Mouse (Mus musculus): Measurements from ENCODE around the gene Nrxn3.
A peak's percentile ranks its signal among the peaks of the same experiment; 100 is the strongest.

Gene Nrxn3

DNA sequence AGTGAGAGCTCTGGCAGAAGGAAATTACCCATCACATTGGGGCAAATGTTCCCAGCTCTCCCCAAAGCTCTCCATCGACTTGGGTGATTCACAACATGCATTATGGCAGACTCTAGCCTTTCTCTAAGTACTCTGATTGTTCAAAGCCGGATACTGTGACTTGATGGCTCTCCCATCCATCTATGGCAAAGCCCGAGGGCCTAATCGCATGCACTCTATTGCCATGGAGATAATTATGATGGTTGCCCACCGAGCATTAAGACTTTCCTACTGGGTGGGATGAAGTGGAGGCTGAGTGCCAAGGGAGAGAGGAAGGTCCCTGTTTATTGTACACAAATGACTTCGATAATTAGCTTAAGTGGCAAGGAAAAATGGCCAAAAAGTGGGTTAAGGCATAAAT lies 793.4 kb downstream of the Nrxn3 start:
- DNase-seq (ENCODE audit: low spot score in 2 of 2), result no peak

DNA sequence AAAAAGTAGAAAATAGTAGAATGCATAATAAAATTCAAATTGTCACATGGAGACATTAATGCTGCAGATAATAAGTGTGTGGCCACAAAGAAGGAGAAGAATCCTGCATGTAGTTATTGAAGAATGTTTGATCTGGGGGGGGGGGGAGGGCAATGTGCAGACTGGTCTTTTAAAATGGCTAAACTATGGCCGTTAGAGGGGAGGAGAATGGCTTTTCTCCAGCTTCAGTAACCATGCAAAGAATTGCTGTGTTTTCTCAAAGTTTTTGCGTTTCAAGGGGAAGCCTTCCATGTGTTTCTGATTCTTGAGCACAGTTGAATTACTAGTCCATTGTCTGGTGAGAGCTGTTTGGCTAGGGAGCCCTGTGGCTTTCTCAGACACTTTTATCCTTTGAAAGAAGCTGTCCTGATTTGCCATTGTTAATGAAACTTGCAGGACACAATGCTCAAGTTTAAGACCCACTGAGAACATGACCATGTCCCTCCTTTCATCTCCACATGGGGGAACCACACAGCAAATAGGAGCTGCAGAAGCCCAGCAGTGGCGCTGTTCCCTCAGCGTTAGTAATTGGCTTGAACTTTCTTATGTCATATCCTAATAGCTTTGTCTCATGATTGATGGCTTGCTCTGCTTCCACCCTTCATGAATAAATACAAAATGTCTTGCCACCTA lies 808.1 kb downstream of the Nrxn3 start:
- no peak for DNase-seq (ENCODE audit: low spot score in 2 of 2)

DNA sequence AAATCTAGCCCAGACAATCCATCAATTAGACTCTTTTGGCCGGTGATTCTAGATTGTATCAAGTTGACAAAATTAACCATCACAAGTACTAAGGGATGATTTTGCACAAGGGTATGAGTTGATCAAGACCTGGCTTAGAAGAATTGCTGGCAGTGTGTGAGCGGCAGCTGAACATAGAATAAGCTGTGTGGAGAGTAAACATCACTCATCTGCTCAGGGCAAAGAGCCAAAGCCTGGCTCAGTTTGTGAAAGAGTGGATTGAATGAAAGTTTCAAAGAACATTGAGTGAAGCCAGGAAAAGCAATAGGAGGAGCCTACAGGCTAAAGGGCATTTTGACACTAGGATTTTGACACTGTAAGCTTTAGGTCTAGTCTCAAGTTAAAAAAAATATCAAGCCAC lies 828.6 kb downstream of the Nrxn3 start:
- DNase-seq (ENCODE audit: low spot score in 2 of 2), result peak in 1 of 2 experiments; percentile 46

DNA sequence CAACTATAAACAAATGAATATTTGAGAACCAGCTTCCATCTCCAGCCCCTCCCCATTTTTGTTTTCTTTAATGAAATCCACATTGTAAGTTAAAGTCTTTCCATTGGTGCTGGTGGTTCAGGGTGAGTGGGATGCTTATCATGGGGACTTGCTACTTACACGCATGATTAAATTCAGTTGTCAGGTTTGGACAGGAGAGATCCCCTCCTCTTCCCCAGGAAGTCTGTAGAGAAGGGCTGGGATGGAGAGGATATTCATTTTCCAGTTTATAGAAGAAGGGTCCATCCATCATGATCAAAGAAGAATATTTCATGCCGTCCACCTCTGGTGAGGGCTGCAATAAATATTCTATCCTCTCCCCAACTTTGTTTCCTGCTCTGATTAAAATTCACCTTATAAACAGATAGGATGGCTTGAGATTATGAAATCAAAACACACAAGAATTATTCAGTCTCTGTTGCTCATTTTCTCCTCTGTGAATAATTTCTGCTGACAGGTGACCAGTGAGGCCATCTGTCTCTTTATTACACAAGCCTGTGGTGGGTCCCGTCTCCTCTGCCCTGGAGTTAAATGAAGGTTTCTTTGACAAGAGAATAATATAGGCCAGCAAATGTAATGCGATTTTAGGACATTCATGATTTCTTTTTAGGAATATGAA lies 830.7 kb downstream of the Nrxn3 start:
- no peak for DNase-seq (ENCODE audit: low spot score in 2 of 2)

DNA sequence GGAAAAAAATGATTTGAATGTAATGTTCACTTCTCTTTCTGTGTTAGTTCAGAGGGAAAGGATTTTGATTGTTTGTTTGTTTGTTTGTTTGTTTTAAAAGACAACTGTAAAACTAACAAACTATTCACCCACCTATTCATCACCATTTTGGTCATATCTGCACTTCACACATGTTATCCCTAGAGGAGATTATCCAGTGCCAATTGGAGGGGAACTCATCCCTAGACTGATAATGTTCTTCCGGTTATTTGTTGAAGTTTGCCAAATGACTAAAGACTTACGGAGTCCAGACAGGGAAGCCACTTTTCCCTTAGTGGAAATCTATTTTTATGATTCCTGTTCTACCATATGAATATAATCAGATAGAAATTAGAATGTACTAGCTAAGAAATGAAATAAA lies 831.5 kb downstream of the Nrxn3 start:
- DNase-seq (ENCODE audit: low spot score in 2 of 2), result no peak

DNA sequence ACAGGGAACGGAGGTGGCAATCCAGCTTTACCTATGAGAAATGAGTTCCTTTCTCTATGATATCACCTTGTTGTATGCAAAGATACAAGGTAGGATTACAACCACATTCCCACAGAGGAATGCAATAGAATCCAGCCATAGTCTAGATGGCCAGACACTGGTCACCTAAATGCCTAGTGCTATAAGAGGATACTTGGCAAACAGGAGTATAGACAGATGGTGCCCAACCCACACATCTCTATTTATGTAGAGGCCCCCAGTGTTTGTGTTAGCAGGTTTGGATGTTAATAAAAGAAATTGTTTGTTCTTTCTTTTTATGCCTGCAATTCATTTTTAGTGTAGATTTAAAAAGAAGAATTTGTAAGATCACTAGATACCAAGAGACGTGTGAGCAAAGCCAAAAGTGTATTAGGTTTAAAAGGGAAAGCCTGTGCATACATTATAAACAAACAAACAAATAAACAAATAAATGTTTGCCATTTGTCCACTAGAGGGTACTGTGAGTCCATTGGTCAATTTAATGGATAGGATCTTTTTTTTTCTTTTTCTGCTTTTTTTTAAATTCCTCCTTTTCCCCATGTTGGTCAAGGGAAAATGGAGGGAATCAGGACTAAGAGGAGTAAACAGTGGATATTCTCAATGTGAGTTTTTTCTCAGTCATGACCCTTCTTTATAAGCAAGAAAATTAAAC lies 832.2 kb downstream of the Nrxn3 start:
- no peak for DNase-seq (ENCODE audit: low spot score in 2 of 2)

DNA sequence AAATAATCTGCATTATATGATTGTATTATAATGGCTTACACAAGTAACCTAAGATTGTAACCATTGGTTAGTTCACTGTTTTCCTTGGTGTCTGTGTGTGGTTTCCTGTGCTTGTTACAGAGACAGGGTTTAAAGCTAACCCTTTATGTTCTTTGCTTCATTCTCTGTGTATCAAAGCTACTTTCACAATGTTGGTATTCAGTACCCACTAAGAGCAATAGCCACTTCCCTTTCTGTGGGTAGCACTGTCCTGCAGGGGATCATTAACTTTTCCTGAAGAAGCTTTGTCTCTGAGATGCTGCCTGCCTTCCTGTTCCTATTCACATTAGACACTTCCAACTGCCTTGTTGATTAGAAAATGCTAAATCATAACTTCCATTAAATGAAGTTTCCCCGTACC lies 836.2 kb downstream of the Nrxn3 start:
- DNase-seq (ENCODE audit: low spot score in 2 of 2), result no peak

DNA sequence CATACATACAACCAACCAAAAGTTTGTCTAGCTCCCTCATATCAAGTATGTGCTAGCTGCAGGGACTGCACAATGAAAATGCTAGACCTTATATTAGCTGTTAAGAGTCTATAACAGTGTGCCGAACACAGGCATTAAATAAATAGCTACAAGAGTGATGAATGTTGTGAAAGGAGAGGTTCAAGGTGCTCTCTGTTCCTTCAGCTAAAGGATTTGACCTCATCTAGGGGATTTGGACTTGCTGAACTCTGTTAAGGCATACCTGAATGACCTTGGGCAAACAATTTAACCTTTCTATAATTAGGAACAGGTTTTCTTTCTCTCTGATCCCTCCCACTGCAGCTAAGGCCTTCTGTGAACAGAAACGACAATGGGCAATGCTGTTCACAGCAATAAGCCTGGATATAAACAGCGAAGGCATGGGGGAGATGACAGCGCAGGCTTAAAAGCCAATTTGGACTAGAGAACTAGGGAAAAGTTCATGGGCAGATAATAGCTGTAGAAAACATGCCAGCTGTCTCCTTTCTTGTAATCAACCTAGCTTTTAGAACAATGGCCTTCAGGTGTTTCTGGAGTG lies 839.4 kb downstream of the Nrxn3 start:
- no peak for DNase-seq (ENCODE audit: low spot score in 2 of 2)

DNA sequence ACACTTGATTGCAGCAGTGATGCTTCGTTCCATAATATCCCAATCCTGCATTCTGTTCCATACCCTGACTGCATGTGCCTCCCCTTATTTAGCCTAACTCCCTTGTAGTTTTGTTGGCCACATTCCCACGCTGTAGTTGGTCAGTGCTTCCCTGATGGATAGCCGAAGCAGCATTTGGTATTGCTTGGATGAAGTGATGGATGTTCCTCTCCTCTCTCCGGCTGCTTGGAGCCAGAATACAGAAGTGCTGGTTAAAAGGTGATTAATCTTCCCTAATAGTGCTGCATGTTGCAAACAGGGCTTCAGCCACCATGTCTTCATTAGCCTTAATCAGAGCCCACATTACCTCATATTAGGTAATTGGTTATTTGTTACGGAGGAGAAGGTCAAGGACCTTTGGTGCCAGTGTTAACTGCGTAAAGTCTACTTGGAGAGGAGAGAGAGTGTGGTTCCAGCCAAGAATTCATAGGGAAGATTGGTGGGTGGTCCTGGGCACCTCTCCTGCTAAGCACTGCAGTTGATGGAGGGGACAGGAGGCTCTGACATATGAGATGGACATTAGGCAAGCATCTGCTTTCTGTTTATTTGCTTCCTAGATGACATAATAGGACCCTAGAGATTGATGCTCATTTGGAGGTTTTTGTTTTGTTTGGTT lies 846.2 kb downstream of the Nrxn3 start:
- DNase-seq (ENCODE audit: low spot score in 2 of 2), result no peak

DNA sequence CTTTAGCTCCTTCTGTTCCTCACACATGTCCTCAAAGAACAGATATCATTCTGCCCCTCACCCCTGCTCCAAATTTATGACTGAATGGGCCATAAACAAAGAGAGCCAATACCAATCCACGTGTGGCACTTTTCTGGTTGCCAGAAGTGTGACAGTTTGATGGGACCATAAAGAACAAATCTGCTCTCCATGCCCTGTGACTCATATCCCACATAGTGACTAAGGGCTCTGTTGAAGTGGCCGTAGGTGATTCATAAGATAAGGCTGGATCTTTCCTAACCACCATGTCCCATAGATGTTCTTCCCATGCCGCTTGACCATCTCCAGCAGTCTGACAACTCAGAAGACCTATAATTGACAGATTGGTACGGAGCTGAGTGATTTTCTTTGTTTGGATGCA lies 869.8 kb downstream of the Nrxn3 start:
- no peak for DNase-seq (ENCODE audit: low spot score in 2 of 2)

DNA sequence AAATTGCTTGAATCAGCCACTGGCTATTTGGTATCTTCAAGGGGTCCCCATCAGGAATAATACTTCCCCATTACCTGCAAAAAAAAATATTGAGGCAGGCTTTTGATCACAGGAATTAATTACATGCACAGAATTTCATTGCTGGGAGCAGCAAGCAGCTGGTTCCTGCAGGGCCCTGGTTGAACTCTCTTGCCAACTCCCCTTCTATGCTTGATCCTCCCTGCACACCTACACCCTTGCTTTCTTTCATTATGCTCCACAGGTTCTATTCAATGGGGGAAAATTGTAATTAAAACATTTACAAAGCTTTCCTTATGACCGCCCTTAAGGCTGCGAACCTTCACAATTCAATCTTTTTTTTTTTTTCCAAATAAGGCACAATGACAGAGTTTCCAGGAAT lies 891.0 kb downstream of the Nrxn3 start:
- no peak for DNase-seq (ENCODE audit: low spot score in 2 of 2)

DNA sequence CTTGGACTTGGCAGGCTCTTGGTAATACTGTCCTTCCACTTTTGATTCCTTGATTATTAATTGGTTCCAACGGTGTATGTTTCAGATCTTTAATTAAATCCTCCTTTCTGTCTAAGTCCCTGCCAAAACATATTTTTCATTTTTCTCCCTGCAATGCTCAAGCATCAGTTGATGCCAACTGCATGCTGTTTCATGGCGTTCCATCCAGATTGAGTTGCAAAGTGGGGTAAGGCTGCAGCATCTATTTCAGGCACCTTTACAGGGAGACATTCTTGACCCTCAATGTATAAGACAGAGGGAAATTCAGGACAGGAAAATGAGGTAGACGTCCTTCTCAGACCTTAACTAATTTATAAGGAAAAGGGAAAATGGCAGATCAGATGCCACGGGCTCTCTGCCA lies 903.1 kb downstream of the Nrxn3 start:
- DNase-seq (ENCODE audit: low spot score in 2 of 2), result peak in 1 of 2 experiments; percentile 4

DNA sequence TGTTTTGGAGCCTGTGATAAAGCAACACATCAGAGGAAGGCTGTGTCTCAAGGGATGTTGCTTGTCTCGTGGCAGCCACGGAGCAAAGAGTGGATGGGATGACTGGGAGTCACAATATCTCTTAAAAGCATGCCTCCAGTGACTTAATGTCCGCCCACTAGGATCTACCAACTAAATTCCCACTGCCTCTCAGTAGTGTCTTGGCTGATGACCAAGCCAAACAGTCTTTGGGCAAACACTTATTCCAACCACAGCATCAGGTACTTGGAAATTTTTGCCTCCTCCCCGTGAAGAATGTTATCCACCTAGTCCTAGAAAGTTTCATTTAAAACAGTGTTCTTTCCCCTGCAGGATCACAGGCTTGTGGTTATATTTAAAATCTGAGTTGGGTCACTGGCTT lies 917.4 kb downstream of the Nrxn3 start:
- DNase-seq (ENCODE audit: low spot score in 2 of 2), result no peak

DNA sequence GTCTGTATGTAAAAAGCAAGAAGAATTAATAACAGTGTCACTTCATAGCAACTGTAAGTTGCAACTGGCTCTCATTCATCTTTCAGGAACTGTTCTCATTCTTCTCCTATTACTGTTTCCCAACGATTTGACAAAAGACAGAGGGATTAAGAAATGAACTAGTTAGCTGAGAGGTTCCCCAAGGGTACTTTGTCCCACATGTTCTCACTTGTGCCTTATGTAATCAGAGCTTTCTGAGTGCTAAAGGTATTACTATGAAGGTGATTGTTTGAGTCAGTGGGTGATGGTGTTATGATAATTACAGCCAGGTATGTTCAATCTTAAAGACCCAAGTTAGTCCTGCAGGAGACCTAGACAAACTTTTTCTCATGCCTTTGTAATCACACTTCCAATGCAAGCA lies 918.8 kb downstream of the Nrxn3 start:
- no peak for DNase-seq (ENCODE audit: low spot score in 2 of 2)

DNA sequence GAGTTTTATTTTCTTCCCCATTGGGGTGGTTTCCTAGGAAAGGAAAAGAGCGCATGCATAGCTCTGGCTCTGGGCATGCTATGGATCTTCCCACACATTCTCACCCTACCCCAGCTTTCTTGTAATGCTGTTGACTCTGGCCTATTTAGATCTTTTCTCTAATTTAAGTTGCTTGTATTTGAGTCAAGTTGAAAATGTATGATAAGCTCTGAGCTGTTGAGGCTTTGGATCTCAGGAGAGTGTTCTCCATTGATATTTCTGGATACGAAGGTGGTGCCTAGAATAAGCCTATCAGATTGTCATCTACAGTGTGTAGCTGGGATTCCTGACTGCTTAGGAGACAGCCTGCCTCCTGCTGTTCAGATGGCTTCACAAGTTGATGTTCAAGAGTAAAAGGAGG lies 930.5 kb downstream of the Nrxn3 start:
- DNase-seq (ENCODE audit: low spot score in 2 of 2), result no peak

DNA sequence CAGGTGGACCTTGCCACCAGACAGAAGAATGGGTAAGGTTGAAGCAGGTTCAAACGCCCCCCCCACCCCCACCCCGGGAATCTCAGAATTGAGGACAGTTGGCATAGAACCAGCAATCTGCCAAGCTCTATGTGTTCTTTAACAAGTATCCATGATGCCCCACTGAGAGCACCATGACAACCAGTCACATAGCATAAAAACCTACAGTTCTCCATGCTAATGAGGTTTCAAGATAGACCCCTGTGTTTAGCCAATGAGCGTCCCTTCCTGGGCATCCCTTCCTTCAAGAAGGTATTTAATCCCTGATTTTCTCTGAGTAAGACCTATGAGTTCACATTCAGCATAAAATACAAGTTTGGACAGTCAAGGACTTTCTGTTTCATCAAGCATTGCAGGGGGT lies 938.5 kb downstream of the Nrxn3 start:
- DNase-seq (ENCODE audit: low spot score in 2 of 2), result no peak

DNA sequence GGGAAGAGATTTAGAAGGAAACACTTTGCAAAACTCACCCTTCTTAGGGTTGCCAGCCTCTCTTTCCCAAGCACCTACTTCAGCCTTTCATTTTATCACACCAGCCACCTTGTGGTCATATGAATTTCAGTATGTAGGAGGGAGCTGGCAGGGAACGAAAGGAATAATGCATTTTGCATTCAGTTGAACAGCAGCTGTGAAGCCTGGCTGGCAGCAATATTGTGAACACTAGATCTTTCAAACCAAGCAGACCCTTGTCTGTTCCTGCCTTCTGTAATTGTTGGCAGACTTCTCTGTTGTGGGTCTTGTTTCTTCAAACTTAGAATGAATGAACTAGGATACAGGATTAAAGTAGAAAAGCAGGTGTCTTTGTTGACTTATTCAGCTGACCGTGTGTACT lies 946.2 kb downstream of the Nrxn3 start:
- no peak for DNase-seq (ENCODE audit: low spot score in 2 of 2)

DNA sequence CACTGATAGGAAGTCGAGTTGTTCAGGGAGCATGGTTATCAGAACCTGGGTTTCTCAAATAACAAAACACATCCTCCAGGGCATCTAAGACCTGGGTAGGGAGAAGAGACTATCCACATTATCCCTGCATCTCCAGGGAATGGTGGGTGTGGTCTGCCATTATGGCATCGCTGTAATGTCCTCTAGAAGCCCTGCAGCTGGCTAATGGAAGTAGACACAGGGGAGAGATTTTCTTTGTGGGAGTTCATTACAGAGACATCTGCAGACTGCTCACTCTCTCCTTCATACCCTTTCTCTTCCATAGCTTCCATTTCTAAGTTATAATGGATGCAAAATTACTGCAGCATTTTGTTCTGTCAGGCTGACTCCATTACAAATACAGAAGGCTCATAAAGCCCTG lies 950.1 kb downstream of the Nrxn3 start:
- DNase-seq (ENCODE audit: low spot score in 2 of 2), result no peak

DNA sequence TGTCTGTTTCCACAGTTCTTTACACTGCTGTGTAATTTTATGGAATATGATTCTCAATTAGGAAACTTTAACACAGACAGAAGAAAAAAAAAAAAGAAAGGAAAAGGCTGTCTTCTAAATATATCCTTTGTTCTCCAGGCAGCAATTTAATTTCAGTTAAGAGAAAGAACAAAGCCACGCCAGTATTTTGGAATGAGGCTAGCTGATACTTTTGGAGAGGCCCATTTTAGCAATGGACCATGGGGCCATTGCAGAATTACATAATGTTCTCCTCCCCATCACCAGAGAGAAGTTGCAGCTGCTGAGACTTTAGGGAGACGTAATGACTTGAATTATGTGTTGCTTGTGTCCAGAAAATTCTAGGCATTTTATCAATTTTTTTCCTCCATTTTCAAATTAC lies 963.0 kb downstream of the Nrxn3 start:
- DNase-seq (ENCODE audit: low spot score in 2 of 2), result no peak

DNA sequence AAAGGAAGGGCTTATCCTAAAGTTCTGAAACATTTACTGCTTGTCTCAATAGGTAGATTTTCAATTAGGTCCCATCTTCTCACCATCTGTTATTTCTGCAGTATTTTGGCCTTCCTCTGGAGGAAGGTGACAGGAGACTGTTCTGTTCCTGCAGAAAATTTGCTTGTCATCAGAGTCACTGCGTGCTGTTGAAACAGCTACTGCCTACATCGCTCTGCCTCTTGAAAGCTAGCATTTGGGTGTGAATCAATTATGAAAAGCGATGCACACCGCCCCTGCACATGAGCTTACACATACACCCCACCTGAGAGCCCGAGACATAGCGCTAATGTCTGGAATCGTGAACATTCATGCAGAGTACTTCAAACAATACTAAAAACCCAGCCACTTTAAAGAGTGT lies 966.4 kb downstream of the Nrxn3 start:
- DNase-seq (ENCODE audit: low spot score in 2 of 2), result no peak

DNA sequence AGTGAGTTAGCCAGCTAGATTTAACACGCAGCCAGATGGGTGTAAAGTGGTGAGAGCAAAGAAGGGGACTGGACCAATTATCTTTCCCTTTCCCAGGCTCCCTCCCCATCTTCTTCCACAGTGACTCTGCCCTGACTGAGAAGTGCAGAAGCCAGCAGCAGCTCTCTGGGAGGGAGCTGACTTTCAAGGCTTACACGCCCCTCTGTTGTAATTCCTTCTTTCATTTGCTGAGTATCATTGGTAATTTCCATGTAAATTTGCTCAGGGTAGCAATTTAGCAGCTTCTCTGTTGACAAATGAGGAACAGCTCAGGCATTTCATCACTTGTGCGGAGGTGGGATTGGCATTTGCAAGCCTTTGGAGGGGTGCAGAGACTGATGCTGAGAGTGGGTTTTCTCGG lies 976.8 kb downstream of the Nrxn3 start:
- DNase-seq (ENCODE audit: low spot score in 2 of 2), result no peak

DNA sequence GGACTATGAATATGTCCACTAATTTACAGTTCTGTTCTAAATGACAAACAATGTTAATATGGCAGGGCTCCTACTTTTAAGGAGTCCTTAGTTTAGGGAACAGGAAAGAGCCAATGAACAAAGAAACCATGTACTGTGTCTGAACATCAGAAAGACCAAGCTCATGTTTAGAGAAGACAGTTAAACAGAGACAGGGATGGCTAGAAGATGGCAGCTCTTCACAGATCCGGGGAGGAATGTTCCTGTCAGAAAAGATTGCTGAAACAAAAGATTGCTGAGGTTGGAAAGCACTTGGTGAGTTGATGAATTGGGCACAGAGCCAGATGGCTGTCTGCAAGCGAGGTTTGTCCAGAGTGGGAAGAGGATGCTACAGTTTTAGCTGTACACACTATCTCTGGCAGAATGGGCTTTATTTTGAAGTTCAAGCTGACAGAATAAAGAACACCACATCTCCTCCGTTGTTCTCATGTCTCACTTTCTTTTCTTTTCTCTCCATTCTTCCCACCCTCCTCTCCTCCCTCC lies 978.3 kb downstream of the Nrxn3 start:
- DNase-seq (ENCODE audit: low spot score in 2 of 2), result peak in 1 of 2 experiments; percentile 23

Data from cerebellum, postnatal 4 days (tissue).